Comparison of ENCODE assay signal across 8 mouse cellular contexts in genomic region chr2:18039566-18040290, GRCm38 (mm10). TPM values are rescaled to one million over a fixed set of nuclear protein-coding genes. Genes with fewer than 3 reads are reported as not detected.
DNase-seq lines count a peak whose midpoint lies in the region; ATAC-seq and TF ChIP-seq lines count a peak whose summit lies in the region.

No protein-coding gene starts in this region.

- peaks cover 49% of the 10 kb centered on the region for H3K4me1 ChIP-seq in embryonic facial prominence, embryonic 12.5 days
- H3K4me1 ChIP-seq in hindbrain, postnatal 0 days (ENCODE audit: insufficient read depth, low read length) = peaks cover 25% of the 10 kb centered on the region
- peaks cover 56% of the 10 kb centered on the region for H3K4me1 ChIP-seq in midbrain, embryonic 16.5 days (ENCODE audit: control insufficient read depth, insufficient read depth, low read length)

- H3K9me3 ChIP-seq in embryonic facial prominence, embryonic 12.5 days = no peaks in the 10 kb centered on the region
- no peaks in the 10 kb centered on the region for H3K9me3 ChIP-seq in hindbrain, postnatal 0 days (ENCODE audit: low read length)
- H3K9me3 ChIP-seq in midbrain, embryonic 16.5 days (replicated peaks; ENCODE audit: control insufficient read depth, low read length, poor library complexity, severe bottlenecking) = no peaks in the 10 kb centered on the region

- no peaks in the 10 kb centered on the region for H3K36me3 ChIP-seq in embryonic facial prominence, embryonic 12.5 days
- H3K36me3 ChIP-seq in hindbrain, postnatal 0 days (ENCODE audit: insufficient read depth, low read length) = no peaks in the 10 kb centered on the region
- no peaks in the 10 kb centered on the region for H3K36me3 ChIP-seq in midbrain, embryonic 16.5 days (ENCODE audit: control insufficient read depth, insufficient read depth, low read length)

- ATAC-seq in embryonic facial prominence, embryonic 12.5 days (ENCODE audit: insufficient number of reproducible peaks, insufficient read depth, low FRiP score, low TSS enrichment) = 0 out of 2 replicates have a peak, but pooled peaks have one; percentile 49
- peak; percentile 71 for ATAC-seq in hindbrain, postnatal 0 days
- peak; percentile 59 for ATAC-seq in midbrain, embryonic 16.5 days

- H3K27me3 ChIP-seq in embryonic facial prominence, embryonic 12.5 days = no peaks in the 10 kb centered on the region
- H3K27me3 ChIP-seq in hindbrain, postnatal 0 days (ENCODE audit: insufficient read depth, low read length) = no peaks in the 10 kb centered on the region
- H3K27me3 ChIP-seq in midbrain, embryonic 16.5 days (ENCODE audit: control insufficient read depth, insufficient read depth, low read depth, low read length) = no peaks in the 10 kb centered on the region

- 2% methylated on average over 43 of the region's 46 CpGs for WGBS in embryonic facial prominence, embryonic 12.5 days
- WGBS in hindbrain, postnatal 0 days = 11% methylated on average over 46 of the region's 46 CpGs
- WGBS in midbrain, embryonic 16.5 days = 3% methylated on average over 46 of the region's 46 CpGs

- H3K9ac ChIP-seq in embryonic facial prominence, embryonic 12.5 days = peak overlapping the region; percentile 72
- H3K9ac ChIP-seq in hindbrain, postnatal 0 days (replicated peaks; ENCODE audit: low read length) = peak overlapping the region; percentile 52
- peak overlapping the region; percentile 66 for H3K9ac ChIP-seq in midbrain, embryonic 16.5 days (ENCODE audit: low read depth, low read length)

- peak; percentile 58 to 72 for DNase-seq in layer of hippocampus, postnatal 10 days (ENCODE audit: low spot score in 2 of 2)
- no peak for DNase-seq in layer of hippocampus, adult 11-12 months (ENCODE audit: low spot score)
- peak; percentile 69 for DNase-seq in hindbrain, postnatal 0 days (ENCODE audit: low spot score)
- DNase-seq in frontal cortex, postnatal 25 days (ENCODE audit: low spot score in 2 of 2) = no peak
- DNase-seq in layer of hippocampus, adult 9-11 months = no peak
- DNase-seq in spleen, postnatal 14 days (ENCODE audit: low spot score in 2 of 2) = no peak

- TF ChIP-seq CTCF in hindbrain, postnatal 0 days (IDR thresholded peaks at IDR 0.05; ENCODE audit: low read depth) = no peak

- peak overlapping the region; percentile 88 for H3K27ac ChIP-seq in embryonic facial prominence, embryonic 12.5 days
- H3K27ac ChIP-seq in hindbrain, postnatal 0 days = peak overlapping the region; percentile 85; the same call in 1 of the 2 replicates
- peak overlapping the region; percentile 73 for H3K27ac ChIP-seq in midbrain, embryonic 16.5 days (ENCODE audit: low read length)

- H3K4me2 ChIP-seq in embryonic facial prominence, embryonic 12.5 days (replicated peaks) = peak overlapping the region; percentile 79
- H3K4me2 ChIP-seq in hindbrain, postnatal 0 days (ENCODE audit: low read depth, low read length) = peak overlapping the region; percentile 84
- peak overlapping the region; percentile 78 for H3K4me2 ChIP-seq in midbrain, embryonic 16.5 days (ENCODE audit: low read length)

- H3K4me3 ChIP-seq in embryonic facial prominence, embryonic 12.5 days = peak overlapping the region; percentile 32
- peak overlapping the region; percentile 27 for H3K4me3 ChIP-seq in hindbrain, postnatal 0 days (ENCODE audit: low read length)
- H3K4me3 ChIP-seq in midbrain, embryonic 16.5 days (ENCODE audit: low read depth, low read length) = peak overlapping the region; percentile 32

RNA-seq across cellular contexts. Expression of gene A930004D18Rik, which starts 2.2 kb away (rescaled TPM):
- 1 to 10 TPM; 3.3 to 3.8 TPM for total RNA-seq in layer of hippocampus, postnatal 10 days (2021)
- 16.4 and 18.7 TPM in 2 replicates for polyA plus RNA-seq in embryonic facial prominence, embryonic 12.5 days (2016; fragmentation: Nextera tagmentation; extraction: Ambion mirVana)
- total RNA-seq in hindbrain, postnatal 0 days (2014; rRNA removed) = 2.3 and 3.7 TPM in 2 replicates
- polyA plus RNA-seq in hindbrain, postnatal 0 days (2015; fragmentation: Nextera tagmentation; extraction: Ambion mirVana) = 9.0 and 9.9 TPM in 2 replicates
- 7.5 and 10.8 TPM in 2 replicates for polyA plus RNA-seq in midbrain, embryonic 16.5 days (2015; fragmentation: Nextera tagmentation; extraction: Ambion mirVana)

RNA-seq across cellular contexts. Expression of gene Skida1, which starts 9.1 kb away (rescaled TPM):
- total RNA-seq in layer of hippocampus, postnatal 10 days (2021) = 10 to 100 TPM; 12.7 to 14.8 TPM
- 14.2 and 14.7 TPM in 2 replicates for polyA plus RNA-seq in embryonic facial prominence, embryonic 12.5 days (2016; fragmentation: Nextera tagmentation; extraction: Ambion mirVana)
- total RNA-seq in hindbrain, postnatal 0 days (2014; rRNA removed) = 14.1 and 22.7 TPM in 2 replicates
- 4.4 and 5.0 TPM in 2 replicates for polyA plus RNA-seq in hindbrain, postnatal 0 days (2015; fragmentation: Nextera tagmentation; extraction: Ambion mirVana)
- polyA plus RNA-seq in midbrain, embryonic 16.5 days (2015; fragmentation: Nextera tagmentation; extraction: Ambion mirVana) = 5.0 and 7.4 TPM in 2 replicates

RNA-seq across cellular contexts. Expression of gene Mllt10, which starts 15.3 kb away (rescaled TPM):
- 10 to 100 TPM; 48.8 to 58.2 TPM for total RNA-seq in layer of hippocampus, postnatal 10 days (2021)
- polyA plus RNA-seq in embryonic facial prominence, embryonic 12.5 days (2016; fragmentation: Nextera tagmentation; extraction: Ambion mirVana) = 69.9 and 73.8 TPM in 2 replicates
- 20.1 and 25.6 TPM in 2 replicates for total RNA-seq in hindbrain, postnatal 0 days (2014; rRNA removed)
- polyA plus RNA-seq in hindbrain, postnatal 0 days (2015; fragmentation: Nextera tagmentation; extraction: Ambion mirVana) = 30.0 and 34.6 TPM in 2 replicates
- polyA plus RNA-seq in midbrain, embryonic 16.5 days (2015; fragmentation: Nextera tagmentation; extraction: Ambion mirVana) = 43.7 and 45.8 TPM in 2 replicates

RNA-seq across cellular contexts. Expression of gene H2al2a, which starts 43.0 kb away (rescaled TPM):
- not detected for total RNA-seq in layer of hippocampus, postnatal 10 days (2021)
- not detected in 2 replicates for polyA plus RNA-seq in embryonic facial prominence, embryonic 12.5 days (2016; fragmentation: Nextera tagmentation; extraction: Ambion mirVana)
- not detected in 2 replicates for total RNA-seq in hindbrain, postnatal 0 days (2014; rRNA removed)
- polyA plus RNA-seq in hindbrain, postnatal 0 days (2015; fragmentation: Nextera tagmentation; extraction: Ambion mirVana) = not detected in 2 replicates
- polyA plus RNA-seq in midbrain, embryonic 16.5 days (2015; fragmentation: Nextera tagmentation; extraction: Ambion mirVana) = not detected in 2 replicates

Comparison
In these comparisons a context has a peak if more than half of its experiments do, and no peak if none do; other contexts are left out.
1. DNase-seq: peak in layer of hippocampus, postnatal 10 days (2 of 2) and hindbrain, postnatal 0 days (single experiment); none in layer of hippocampus, adult 11-12 months (single experiment), frontal cortex, postnatal 25 days (0 of 2), layer of hippocampus, adult 9-11 months (single experiment) and spleen, postnatal 14 days (0 of 2).
2. Peak in every context shown above with its lines, with median percentiles within 50 percentile points of each other: ATAC-seq, H3K27ac ChIP-seq, H3K4me2 ChIP-seq, H3K4me3 ChIP-seq and H3K9ac ChIP-seq.